Mouse (Mus musculus): ENCODE data around the gene Taldo1.

DNA sequence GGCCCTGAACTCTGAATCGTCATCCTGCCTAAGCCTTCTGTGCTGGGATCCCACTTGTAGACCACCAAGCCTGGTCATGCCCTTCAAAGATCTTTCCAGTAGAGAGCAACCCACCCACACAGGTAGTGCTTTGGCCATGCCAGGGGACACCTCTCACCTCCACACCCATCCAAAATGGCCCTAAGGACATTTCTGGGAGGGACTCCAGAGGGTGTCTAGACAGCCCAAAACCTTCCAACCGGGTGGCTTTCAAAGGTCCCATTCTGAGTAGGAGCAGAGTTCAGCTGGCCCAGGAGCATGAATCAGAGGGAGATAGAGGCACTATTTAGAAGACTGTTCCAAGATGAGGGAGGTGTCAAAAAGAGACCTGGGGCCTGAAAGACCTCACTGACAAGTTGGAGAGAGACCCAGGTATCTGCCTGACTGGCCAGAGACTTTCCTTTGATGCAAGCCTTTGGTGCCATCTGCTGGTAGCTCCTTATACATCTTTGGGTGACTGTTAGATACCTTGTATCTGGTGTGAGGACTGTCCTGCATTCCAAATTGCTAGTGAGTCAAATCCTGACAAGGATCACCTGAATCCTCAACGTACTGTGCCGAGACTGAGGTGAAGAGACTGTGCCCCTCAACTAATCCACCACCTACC, 28.8 kb upstream of the Taldo1 start:
- peak; percentile 46 for TF ChIP-seq CTCF (IDR thresholded peaks at IDR 0.05; ENCODE audit: control insufficient read depth, insufficient read depth, insufficient read length)
- no peak for TF ChIP-seq CEBPB (IDR thresholded peaks at IDR 0.05; ENCODE audit: low read depth)
- TF ChIP-seq MYOG (IDR thresholded peaks at IDR 0.05; ENCODE audit: control insufficient read depth, extremely low read depth, insufficient read length) = no peak
